Comparison of ENCODE assay signal across 27 mouse cellular contexts in genomic region chr2:107627458-107627857, GRCm38 (mm10).
A peak's percentile ranks its signal among the peaks of the same experiment; 100 is the strongest.
DNase-seq lines count a peak whose midpoint lies in the region; ATAC-seq and TF ChIP-seq lines count a peak whose summit lies in the region.
"Had no signal": no experiment of that assay in that cellular context is flagged by ENCODE, and none has a peak within 500 bp of the region (broad histone marks: within the 10 kb centered on the region; RNA-seq: fewer than 3 reads in every experiment).

No protein-coding gene starts in this region.

- H3K4me3 ChIP-seq in forebrain, postnatal 0 days (ENCODE audit: low read depth, low read length): no peak overlapping the region
- H3K4me3 ChIP-seq in forebrain, embryonic 12.5 days (replicated peaks): no peak overlapping the region
- H3K4me3 ChIP-seq: embryonic facial prominence, embryonic 15.5 days; forebrain, embryonic 15.5 days; heart, embryonic 10.5 days; heart, embryonic 15.5 days; liver, embryonic 15.5 days; midbrain, embryonic 10.5 days; midbrain, embryonic 15.5 days had no signal

- H3K4me2 ChIP-seq in forebrain, postnatal 0 days (ENCODE audit: low read depth): no peak overlapping the region
- no peak overlapping the region for H3K4me2 ChIP-seq in forebrain, embryonic 12.5 days
- H3K4me2 ChIP-seq: embryonic facial prominence, embryonic 15.5 days; forebrain, embryonic 15.5 days; heart, embryonic 15.5 days; liver, embryonic 15.5 days; lung, embryonic 14.5 days; midbrain, embryonic 15.5 days had no signal

- H3K27ac ChIP-seq in forebrain, postnatal 0 days (ENCODE audit: low read depth, low read length): no peak overlapping the region
- H3K27ac ChIP-seq in forebrain, embryonic 12.5 days: no peak overlapping the region
- H3K27ac ChIP-seq: embryonic facial prominence, embryonic 15.5 days; forebrain, embryonic 15.5 days; heart, embryonic 10.5 days; heart, embryonic 15.5 days; kidney, postnatal 0 days; liver, embryonic 15.5 days; midbrain, embryonic 10.5 days; midbrain, embryonic 15.5 days had no signal

- no peak overlapping the region for H3K9ac ChIP-seq in forebrain, postnatal 0 days
- H3K9ac ChIP-seq in forebrain, embryonic 12.5 days: no peak overlapping the region
- H3K9ac ChIP-seq: embryonic facial prominence, embryonic 15.5 days; forebrain, embryonic 15.5 days; heart, embryonic 15.5 days; liver, embryonic 15.5 days; lung, embryonic 14.5 days; midbrain, embryonic 15.5 days had no signal

- TF ChIP-seq CTCF in forebrain, postnatal 0 days (IDR thresholded peaks at IDR 0.05; ENCODE audit: low read depth): no peak

- H3K27me3 ChIP-seq in forebrain, postnatal 0 days (ENCODE audit: insufficient read depth, low read length): no peaks in the 10 kb centered on the region
- no peaks in the 10 kb centered on the region for H3K27me3 ChIP-seq in forebrain, embryonic 12.5 days
- H3K27me3 ChIP-seq: embryonic facial prominence, embryonic 15.5 days; forebrain, embryonic 15.5 days; heart, embryonic 15.5 days; liver, embryonic 15.5 days; midbrain, embryonic 15.5 days; Patski had no signal

- DNase-seq in forebrain, postnatal 0 days: no peak
- DNase-seq in layer of hippocampus, adult 8-10 months (ENCODE audit: low spot score in 2 of 2): peak; percentile 7 to 21
- no peak for DNase-seq in layer of hippocampus, postnatal 25 days (ENCODE audit: extremely low spot score in 1 of 2, low spot score in 1 of 2)
- peak; percentile 46 for DNase-seq in brain, adult 2 months (ENCODE audit: low read depth, low spot score)
- peak; percentile 25 for DNase-seq in layer of hippocampus, adult 9-11 months
- no peak for DNase-seq in cerebellum, postnatal 14 days
- DNase-seq: adrenal gland, postnatal 10 days; cerebellum, adult 11-12 months; cerebellum, adult 9-11 months; gastrocnemius, postnatal 25 days; heart, adult 11 months; kidney, adult 8-10 months; kidney, postnatal 4 days; lung, embryonic 14.5 days; lung, postnatal 14 days; right cerebral cortex, postnatal 4 days had no signal

- no peaks in the 10 kb centered on the region for H3K36me3 ChIP-seq in forebrain, postnatal 0 days (ENCODE audit: insufficient read depth)
- no peaks in the 10 kb centered on the region for H3K36me3 ChIP-seq in forebrain, embryonic 12.5 days (replicated peaks)
- H3K36me3 ChIP-seq: embryonic facial prominence, embryonic 15.5 days; forebrain, embryonic 15.5 days; heart, embryonic 10.5 days; heart, embryonic 15.5 days; liver, embryonic 15.5 days; midbrain, embryonic 10.5 days; midbrain, embryonic 15.5 days had no signal

- H3K9me3 ChIP-seq in forebrain, postnatal 0 days (ENCODE audit: low read length): no peaks in the 10 kb centered on the region
- H3K9me3 ChIP-seq in forebrain, embryonic 12.5 days: no peaks in the 10 kb centered on the region
- H3K9me3 ChIP-seq: embryonic facial prominence, embryonic 15.5 days; forebrain, embryonic 15.5 days; heart, embryonic 10.5 days; heart, embryonic 15.5 days; liver, embryonic 15.5 days; midbrain, embryonic 15.5 days had no signal

- peak; percentile 66 for ATAC-seq in forebrain, postnatal 0 days
- no peak for ATAC-seq in forebrain, embryonic 12.5 days (ENCODE audit: low FRiP score)
- ATAC-seq: forebrain, embryonic 15.5 days; intestine, embryonic 16.5 days; midbrain, embryonic 15.5 days; Patski had no signal

- H3K4me1 ChIP-seq in forebrain, postnatal 0 days (ENCODE audit: insufficient read depth): no peaks in the 10 kb centered on the region
- no peaks in the 10 kb centered on the region for H3K4me1 ChIP-seq in forebrain, embryonic 12.5 days
- H3K4me1 ChIP-seq: embryonic facial prominence, embryonic 15.5 days; forebrain, embryonic 15.5 days; heart, embryonic 10.5 days; heart, embryonic 15.5 days; liver, embryonic 15.5 days; midbrain, embryonic 10.5 days; midbrain, embryonic 15.5 days had no signal

Comparison
In these comparisons a context has a peak if more than half of its experiments do, and no peak if none do; other contexts are left out.
1. DNase-seq: peak in layer of hippocampus, adult 8-10 months (2 of 2), brain, adult 2 months (single experiment) and layer of hippocampus, adult 9-11 months (single experiment); none in forebrain, postnatal 0 days (single experiment), layer of hippocampus, postnatal 25 days (0 of 2) and cerebellum, postnatal 14 days (0 of 2).